Mouse (Mus musculus): Measurements from ENCODE around the gene Mkln1. TPM values are rescaled to one million over a fixed set of nuclear protein-coding genes. Genes with fewer than 3 reads are reported as not detected.
A peak's percentile ranks its signal among the peaks of the same experiment; 100 is the strongest.

Mkln1 gene
- total RNA-seq, 1 experiment from 2014 or later: 181 TPM

DNA sequence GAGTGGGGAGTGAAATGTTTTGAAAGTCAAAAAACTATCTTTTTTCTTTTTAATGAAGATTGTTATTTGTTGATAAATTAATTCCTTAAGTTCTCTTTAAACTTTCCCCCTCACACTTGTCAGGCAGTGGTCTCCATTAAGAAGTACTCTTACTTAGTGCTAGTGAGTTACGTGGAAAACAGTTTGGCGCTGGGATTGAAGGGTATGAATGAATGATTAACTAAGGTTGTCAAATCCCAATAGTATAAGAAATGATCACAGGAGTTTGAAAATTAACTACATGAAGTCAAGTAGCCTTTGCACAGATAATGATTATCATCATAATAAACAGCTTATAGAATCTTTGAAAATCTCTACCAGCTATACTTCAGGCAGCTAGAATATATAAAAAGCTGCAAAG lies 101.7 kb downstream of the Mkln1 start:
- no peak for ATAC-seq (replicated peaks; ENCODE audit: low read depth, poor library complexity, severe bottlenecking)

DNA sequence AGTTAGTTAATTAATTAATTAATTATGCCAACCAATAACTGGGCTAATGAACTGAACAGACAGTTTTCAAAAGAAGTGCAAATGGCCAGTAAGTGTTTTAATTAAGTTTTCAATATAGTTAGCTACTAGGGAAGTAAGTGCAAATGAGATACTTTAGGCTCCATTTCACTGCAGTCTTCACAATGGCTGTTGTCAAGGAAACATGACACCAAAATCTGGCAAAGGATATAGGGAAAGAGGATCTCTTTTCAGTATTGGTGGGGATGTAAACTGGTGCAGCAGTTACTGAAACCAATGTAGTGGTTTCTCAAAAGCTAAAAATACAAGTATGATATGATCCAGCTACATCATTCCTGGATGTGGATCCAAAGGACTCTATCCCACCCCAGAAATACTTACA lies 102.2 kb downstream of the Mkln1 start:
- ATAC-seq (replicated peaks; ENCODE audit: low read depth, poor library complexity, severe bottlenecking): no peak

DNA sequence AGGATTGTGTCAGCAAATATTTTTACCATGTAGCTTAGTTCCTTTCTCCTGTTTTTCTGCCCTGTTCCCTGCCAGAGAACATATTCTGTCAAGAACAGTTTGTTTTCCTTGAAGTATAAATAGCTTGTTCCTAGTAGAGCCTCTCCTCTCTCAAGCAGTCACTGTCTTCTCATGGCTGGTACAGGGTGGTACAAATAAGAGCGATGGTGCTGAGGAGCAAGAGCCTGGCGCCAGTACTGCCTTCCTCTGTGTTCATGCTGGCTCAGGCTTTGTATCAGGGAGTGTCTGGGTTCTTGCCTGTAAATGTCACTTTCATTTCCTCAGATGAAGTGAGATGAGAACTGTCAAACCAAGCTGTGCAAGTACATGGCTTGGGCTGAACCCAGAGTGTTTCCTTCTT lies 104.1 kb downstream of the Mkln1 start:
- ATAC-seq (replicated peaks; ENCODE audit: low read depth, poor library complexity, severe bottlenecking): no peak

DNA sequence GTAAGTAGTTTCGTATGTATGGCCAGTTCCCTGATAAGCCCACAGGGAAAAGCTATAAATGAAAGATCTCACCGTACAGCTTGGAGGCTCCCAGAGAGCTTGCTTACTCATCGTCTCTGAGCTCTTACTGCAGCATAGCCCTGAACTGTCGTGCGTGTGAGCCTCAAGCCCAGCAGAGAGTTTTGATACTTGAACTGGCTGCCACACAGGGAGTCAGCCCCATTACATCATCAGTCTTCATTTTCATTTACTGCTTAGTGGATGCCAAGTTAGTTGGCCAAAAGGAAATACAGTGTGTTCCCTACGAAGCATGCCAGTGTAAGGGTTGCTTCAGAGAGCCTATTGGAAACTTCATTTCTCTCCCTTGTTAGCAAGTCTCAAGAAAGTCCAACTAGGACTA lies 115.2 kb downstream of the Mkln1 start:
- ATAC-seq (replicated peaks; ENCODE audit: low read depth, poor library complexity, severe bottlenecking): no peak

DNA sequence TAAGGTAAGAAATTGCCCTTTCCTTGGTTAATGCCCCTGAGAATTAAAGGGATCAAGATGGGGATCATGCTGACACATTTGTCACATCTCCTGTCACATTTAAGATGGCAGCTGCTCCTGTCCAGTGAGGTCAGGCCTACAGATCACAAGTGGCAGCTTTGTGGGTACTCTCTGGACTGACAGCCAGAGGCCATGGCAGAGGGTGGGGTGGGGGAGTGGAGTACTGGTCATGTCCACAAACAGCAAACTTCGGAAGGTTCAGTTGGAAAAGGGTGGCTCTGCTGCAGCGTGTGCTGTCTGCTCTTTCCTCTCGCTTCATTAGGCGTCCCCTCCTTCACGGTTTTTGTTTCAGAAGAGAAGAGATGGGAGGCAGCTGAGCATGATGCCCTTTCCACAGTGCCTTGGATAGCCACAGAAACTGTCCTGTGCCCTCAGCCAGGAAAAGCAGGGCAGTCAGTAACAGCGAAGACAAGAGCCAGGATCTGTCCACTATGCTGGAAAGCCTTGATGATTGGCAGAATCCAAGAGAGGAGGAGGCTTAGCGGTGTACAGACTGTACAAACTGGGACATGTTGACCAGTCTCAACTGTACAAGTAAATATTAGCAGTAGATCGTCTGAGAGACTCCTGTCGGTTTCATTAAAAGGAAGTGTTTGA lies 119.3 kb downstream of the Mkln1 start:
- ATAC-seq (replicated peaks; ENCODE audit: low read depth, poor library complexity, severe bottlenecking): 0 out of 2 replicates have a peak, but pooled peaks have one; percentile 5

DNA sequence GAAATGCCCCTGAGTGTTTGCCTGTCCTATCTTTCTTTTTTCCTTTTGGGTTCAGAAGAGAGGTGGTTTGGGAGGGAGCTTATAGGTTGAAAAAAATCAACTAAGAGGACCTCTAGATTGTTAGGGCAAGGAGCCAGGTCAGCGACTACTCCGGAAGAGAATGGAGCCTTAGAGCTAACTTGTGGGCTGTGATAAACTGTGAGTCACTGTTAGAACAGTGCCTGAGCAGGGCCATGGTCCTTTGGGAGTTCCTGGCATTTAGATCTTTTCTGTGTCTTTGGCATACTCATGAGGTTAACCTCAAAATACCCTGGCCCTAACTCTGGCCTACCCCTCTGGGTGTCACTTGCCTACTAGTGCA lies 119.8 kb downstream of the Mkln1 start:
- ATAC-seq (replicated peaks; ENCODE audit: low read depth, poor library complexity, severe bottlenecking): peak; percentile 57

DNA sequence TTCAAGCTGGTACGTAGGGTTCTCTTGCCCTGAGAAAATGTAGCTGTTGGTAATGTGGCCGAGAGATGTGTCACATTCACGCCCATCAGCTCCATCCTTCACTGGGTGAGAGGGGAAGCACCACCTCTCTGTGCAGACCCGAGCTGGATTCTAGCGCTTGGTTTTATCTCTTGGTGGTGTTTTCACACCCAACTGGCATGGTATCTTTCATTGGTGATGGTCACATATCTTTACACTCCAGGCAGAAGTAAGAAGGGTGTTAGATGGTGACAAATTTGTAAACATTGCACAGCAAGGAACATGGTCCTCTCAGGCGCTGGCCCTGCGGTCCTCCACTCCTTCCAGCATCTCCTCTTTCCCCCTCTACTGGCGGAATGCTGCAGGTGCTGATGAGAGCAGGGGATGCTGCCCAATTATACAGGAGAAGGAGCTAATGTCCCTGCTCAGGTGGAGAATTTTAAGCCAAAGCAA lies 120.5 kb downstream of the Mkln1 start:
- ATAC-seq (replicated peaks; ENCODE audit: low read depth, poor library complexity, severe bottlenecking): peak; percentile 73

DNA sequence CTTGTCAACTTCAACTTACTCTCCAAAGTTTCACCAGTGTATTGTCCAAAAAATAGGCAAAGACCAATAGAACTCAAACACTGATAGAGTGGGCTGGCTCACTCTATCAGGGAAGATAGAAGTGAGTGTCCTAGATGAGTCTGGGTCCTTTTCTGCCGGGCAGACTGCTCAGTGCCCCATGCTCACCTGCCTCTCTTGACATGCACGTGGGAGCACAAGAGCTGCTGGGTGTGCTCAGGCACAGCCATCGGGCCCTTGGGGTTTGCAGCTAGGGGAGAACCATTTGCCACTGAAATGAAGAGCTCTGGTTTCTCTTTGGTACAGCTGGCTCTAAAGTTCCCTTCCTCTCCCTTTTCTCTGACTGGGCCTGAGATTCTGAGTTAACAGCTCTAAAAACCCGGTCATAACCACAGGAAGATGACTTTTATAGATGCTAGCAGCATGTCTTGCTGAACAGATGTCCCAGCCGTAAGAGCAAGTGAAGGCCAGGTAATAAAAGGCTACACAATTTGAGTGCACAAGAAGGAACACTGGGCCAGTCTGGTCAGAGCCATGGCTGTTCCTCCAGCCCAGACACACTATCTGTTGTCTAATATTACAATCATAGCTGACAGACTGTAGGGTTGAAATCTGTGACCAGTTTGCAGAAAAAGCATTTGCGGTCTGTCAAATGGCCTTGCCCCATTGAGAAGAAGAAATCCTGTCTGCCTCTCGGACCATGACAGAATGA lies 122.1 kb downstream of the Mkln1 start:
- ATAC-seq (replicated peaks; ENCODE audit: low read depth, poor library complexity, severe bottlenecking): no peak

DNA sequence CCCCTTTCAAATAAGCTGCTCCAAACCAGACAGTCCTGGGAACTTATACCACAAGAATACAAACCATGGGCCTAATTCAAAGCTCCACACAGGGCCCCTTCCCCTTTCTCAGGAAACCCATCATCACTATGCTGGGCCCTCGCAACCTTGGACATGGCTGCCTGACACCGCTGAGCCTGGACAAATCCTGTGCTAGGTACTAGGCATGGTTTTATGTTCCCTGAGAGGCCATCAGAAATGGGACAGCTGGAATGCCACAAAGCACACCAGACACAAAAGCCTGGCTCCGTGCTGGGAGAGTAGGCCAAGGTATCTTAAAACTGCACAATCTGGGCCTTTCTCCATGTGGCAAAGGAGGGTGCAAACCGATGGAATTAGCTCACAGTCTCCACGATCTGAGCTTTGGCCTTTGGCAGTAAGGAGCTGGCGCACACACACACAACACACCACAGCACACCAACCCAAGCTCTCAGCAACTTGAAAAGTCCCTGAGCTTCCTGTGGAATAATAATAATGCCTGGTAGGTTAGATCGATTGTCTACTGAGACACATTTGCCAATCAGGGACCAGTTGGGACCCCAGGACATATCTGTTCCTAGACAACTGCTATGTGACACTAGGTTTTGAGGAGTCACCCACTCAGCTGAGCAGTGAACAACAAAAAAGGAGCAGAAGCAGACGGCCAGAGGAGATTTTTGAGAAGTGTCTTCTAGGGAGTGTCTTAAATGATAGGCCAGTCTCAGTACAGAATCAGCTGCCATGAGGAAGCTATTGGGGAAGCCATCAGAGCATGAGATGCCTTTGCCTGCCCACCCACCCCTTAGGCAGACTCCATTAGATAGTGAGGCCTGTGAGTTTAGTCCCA lies 123.2 kb downstream of the Mkln1 start:
- ATAC-seq (replicated peaks; ENCODE audit: low read depth, poor library complexity, severe bottlenecking): no peak

DNA sequence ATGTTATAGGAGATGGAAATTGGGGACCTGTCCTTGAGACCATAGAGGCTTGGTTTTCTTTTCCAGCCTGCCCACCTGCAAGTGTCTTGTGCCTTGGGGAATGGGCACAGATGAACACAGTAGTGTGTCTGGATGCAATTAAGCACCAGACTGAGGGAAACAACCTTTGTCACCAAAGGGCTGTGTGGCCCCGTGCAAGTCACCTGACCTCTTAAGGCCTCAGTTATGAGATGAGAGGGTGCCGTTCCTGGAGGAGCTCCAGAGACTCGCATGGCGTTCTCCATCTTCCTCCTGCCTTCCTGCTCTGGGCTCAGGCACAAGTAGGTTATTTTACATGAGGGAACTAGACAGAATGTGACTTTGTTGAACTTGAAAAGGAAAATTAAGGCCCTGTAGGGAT lies 123.9 kb downstream of the Mkln1 start:
- no peak for ATAC-seq (replicated peaks; ENCODE audit: low read depth, poor library complexity, severe bottlenecking)

DNA sequence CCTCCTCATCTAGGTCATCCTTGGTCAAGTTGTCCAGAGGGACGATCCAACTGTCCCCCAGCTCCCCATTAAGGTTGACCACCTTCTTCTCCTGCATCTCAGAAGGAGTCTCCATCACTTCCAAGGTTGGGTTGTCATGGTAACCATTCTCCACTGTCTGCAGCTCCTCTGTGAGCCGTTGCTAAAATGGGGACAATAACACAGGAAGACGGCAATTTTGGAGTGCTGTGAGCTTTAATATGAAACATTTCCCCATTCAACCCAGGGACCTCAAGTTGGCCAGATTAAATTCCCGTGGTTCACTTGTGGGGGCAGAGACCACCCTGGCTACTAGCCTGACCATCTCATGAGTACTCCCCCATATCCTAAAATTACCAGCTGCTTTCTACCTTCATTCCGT lies 124.5 kb downstream of the Mkln1 start:
- ATAC-seq (replicated peaks; ENCODE audit: low read depth, poor library complexity, severe bottlenecking): no peak

DNA sequence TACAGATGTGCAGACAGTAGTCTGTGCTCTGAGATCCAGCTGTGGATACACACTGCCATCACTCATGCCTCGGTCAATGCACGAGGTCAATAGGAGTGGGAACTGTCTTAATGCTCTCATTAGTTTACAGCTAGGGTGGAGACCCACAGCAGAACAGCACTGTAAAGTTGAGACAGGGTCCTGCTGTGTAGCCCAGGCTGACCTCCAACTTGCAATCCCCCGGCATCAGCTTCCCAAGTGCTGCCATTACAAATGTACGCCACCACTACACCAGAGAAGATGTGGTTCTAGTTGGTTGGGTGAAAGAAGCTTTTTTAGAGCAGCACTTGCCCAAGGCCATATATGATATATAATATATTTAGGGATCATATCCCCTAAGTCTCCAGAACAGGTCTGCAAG lies 125.1 kb downstream of the Mkln1 start:
- ATAC-seq (replicated peaks; ENCODE audit: low read depth, poor library complexity, severe bottlenecking): no peak

DNA sequence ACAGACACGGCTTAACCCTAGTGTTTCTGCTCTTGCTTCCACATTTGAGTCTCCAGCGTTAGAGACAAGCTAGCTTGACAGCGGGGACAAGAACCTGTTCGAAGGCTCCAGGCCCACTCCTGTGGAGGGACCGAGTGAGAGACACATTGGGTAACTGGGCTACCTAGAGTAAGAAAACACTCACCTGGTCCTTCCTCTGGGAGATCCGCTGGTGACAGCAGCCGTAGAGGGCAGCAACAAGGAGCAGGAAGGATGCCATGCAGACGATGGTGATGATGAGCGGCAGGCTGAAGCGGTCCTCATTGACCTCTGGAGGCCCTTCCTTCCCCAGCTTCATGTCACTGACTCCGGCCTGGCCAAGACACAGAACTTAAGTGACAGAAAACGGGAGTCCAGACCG lies 125.6 kb downstream of the Mkln1 start:
- no peak for ATAC-seq (replicated peaks; ENCODE audit: low read depth, poor library complexity, severe bottlenecking)

DNA sequence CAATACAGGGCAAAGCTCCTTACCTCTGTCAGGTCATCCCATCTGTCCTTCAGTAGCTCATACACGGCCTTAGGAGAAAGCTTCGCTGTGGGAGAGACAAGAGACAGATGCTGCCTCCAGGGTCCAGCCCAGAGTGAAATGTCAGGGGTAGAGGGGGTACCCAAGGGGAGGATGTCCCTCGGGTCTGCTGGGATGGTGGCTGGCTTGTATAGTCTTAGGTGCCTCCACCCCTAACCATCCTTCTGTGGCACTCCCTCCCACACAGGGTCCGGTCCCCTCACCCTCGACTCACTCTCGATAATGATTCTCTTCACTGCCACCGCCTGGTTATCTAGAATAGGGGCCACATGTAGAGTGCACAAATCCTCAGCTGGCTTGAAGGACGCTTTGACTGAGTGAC lies 126.1 kb downstream of the Mkln1 start:
- ATAC-seq (replicated peaks; ENCODE audit: low read depth, poor library complexity, severe bottlenecking): no peak

DNA sequence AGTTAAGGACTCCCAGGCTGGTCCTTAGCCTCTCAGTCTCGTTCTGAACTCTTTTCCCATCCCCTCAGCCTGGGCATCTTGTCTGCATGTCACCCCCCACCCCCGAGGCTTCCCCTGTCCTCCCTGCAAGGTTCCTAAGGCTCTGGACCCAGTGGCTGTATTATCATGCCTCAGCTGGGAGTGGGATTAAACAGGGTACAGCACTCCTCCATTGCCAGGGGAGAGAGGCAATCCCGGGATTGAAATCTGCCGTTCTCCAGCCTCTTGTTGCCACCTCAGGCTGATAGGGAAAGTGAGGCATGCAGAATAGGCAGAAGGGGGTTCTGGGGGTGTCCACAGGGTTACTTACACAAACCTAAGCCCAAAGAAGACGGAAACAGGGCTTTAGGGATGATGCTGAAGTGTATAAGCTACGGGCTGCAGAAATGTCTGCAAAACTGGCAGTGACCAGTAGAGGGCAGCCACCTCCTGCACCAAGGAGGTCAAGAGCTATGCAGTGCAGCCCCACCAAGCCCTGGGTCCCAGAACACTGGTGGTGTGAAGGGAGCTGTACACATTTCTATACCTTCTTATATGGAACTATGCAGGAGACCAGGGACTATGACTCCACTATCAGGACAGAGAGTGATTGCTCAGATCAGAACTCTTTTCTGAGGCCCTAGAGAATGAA lies 126.8 kb downstream of the Mkln1 start:
- peak; percentile 72 for ATAC-seq (replicated peaks; ENCODE audit: low read depth, poor library complexity, severe bottlenecking)

DNA sequence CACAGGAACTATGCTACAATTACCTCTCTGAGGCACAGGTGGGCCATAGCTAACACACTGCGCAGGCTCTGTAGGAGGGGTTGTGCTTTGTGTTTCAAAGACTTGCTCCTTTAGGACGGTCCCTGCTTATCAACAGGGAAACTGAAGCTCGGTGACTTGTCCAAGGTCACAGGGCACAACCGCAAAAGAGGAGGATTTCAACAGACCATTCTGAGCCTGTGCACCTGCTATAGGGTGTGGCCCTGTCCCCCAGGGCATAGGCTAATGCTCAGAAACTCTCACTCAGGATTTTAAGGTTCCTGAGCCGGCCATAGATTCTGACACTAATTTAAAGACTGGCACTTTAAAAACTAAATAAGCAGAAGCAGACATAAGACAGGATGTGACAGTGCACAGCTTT lies 128.4 kb downstream of the Mkln1 start:
- no peak for ATAC-seq (replicated peaks; ENCODE audit: low read depth, poor library complexity, severe bottlenecking)

DNA sequence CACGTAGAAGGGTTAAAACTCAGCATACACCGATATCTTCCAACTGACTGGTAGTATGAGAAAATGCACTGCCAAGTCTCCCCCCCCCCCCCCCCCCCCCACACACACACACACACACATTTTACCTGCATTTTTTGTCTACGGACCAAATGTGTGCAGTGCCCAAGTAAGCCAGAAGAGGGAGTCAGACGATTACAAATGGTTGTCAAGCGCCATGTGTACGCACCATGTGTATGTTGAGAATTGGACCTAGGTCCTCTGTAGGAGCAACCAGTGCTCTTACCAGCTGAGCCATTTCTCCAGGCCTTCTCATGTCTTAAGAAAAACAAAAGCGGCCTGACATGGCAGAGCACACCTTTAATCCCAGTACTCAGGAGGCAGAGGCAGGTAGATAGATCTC lies 129.4 kb downstream of the Mkln1 start:
- ATAC-seq (replicated peaks; ENCODE audit: low read depth, poor library complexity, severe bottlenecking): peak; percentile 72

DNA sequence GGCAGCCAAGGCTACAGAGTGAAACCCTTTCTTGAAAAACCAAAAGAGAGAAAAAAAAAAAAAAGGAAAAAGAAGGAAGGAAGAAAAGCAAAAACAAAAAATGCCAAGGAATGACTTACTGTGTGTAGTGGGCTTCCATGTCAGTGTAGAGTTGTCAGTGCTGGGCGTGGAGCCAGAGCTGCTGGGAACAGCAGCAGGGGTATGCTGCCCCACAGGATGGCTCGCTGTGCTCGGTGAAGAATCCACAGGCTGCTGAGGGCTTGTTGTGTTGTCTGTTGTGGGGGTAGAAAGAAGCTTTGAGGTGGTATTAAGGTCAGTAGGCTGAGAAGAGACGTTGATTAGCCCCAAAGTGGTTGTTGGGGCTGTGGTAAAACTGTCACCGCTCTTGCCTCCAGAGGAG lies 129.8 kb downstream of the Mkln1 start:
- no peak for ATAC-seq (replicated peaks; ENCODE audit: low read depth, poor library complexity, severe bottlenecking)

DNA sequence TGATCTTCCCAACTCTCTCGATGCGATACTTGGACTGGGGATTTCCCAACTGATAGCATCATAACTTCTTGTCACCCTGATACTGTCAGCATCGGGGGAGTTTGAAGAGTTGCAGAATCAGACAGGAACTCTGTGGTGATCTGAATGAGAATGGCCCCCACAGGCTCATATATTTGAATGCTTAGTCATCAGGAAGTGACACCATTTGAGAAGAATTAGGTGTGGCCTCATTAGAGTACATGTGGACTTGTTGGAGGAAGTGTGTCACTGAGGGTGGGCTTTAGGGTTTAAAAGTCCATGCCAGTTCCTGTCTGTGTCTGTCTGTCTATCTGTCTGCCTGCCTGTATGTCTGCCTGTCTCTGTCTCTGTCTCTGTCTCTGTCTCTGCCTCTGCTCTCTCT lies 133.3 kb downstream of the Mkln1 start:
- no peak for ATAC-seq (replicated peaks; ENCODE audit: low read depth, poor library complexity, severe bottlenecking)

DNA sequence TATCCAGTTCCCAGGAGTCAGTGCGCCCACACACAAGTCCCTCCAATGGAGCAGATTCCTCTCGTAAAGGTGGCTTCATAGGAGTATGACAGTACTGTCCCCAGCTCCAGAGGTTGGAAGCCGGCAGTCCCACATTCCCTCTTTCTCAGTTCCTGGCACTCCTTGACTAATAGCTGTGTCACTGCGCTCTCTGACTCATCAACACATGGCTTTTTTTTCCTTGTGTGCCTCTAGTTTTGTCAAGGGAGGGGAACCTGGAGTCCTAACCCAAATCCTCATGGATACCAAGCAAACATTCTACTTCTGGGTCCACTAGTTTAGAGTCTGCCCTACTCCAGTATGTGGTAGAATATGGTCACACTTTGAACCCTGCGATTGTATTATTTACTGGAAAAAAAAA lies 136.2 kb downstream of the Mkln1 start:
- ATAC-seq (replicated peaks; ENCODE audit: low read depth, poor library complexity, severe bottlenecking): no peak
